Mouse (Mus musculus): ENCODE data around the gene Stxbp4. TPM values are rescaled to one million over a fixed set of nuclear protein-coding genes. Genes with fewer than 3 reads are reported as not detected.

The Stxbp4 gene
- 5.4 TPM for total RNA-seq (2023)

DNA sequence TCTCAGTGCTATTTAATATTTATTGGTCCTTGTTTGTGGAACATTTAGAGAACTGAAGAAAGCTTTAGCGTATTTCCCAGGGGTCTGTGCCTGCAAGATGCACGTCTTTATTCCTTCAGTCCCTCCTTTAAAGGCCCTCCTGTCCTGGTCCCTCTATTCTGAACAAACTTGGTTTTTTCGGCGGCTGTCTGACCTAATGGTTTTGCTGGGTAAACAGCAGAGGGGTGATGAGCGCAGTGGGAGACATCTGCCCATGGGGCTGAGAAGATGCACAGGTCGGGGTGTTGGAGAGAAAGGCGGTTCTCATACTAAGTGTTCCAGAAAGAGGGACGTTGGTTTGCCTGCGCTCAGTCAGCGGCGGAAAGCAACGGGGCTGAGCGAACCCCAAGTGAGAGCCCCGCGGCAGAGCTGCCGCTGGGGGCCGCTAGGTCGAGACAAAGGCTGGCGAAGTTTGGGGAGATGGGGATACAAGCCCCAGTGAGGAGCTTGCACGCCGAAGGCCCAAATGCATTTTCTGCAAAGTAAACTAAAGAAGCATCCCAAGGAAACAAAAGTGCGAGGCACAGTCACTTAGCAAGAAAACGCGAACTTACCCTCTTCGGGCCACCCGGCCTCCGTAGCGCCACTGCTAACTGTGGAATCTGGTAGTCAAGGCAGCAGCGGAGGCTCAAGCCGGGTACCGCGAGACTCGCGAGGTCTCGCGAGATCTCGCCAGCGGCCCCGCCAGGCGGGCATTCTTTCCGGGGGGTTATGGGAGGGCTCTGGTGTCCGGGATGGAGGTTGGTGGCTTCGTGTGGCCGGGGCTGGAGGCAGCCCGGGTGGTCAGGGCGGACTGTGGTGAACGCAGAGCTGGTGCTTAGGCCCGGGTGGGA lies at the start of gene Stxbp4, which contains the start of gene Cox11:
TSS of gene Stxbp4 (minus strand) at position 645 of the 872 bp plus-strand sequence.
TSS of gene Cox11 (plus strand) at position 734 of the 872 bp plus-strand sequence.

Other genes starting within 250 kb of the Stxbp4 start
- gene Hlf, start 247.2 kb downstream of the Stxbp4 start, total RNA-seq (2023) = 0.50 TPM
- gene Cox11, start 89 bp upstream of the Stxbp4 start, total RNA-seq (2023) = 21.3 TPM
- not detected for gene Tom1l1, start 50.3 kb upstream of the Stxbp4 start, total RNA-seq (2023)